Mouse (Mus musculus) liver, adult 2 months (tissue): ENCODE data around the gene Tlnrd1.

Experiments
- CTCF ChIP-seq: fragments of 200-500 bp; IDR thresholded peaks from 2 replicates; pipeline ENCODE4 v1.5.1; 2011; ENCODE audit warnings: low read depth, low read length, control low read depth
- POLR2A ChIP-seq: fragments of 200-500 bp; IDR thresholded peaks from 2 replicates; pipeline ENCODE4 v1.6.1; 2011; ENCODE audit warnings: low read length, control low read depth; ENCODE audit not compliant: insufficient read depth; ENCODE audit errors: extremely low read depth

- TF ChIP-seq CTCF (no peak), POLR2A (no peak)
Measured at GRCm38 (mm10) chr7:83882633-83883275, 1.4 kb downstream of the Tlnrd1 start.
